Mouse (Mus musculus): ENCODE measurements around the gene Palm. TPM values are rescaled to one million over a fixed set of nuclear protein-coding genes. Genes with fewer than 3 reads are reported as not detected.

Palm gene
- polyA plus RNA-seq, 1 experiment from 2014 or later = 132 TPM

Small RNA genes lying within 50 kb of the gene (microRNA-seq; reads per million reads assigned to microRNA genes)
- 0.54 reads per million for gene Mir6910

Other genes starting within 250 kb of the Palm start
- 77.4 and 82.6 TPM in 2 replicates for gene Mier2, start 238.4 kb upstream of the Palm start, polyA plus RNA-seq (2016; fragmentation: Nextera tagmentation; extraction: Ambion mirVana)
- not detected in 2 replicates for gene Theg, start 206.2 kb upstream of the Palm start, polyA plus RNA-seq (2016; fragmentation: Nextera tagmentation; extraction: Ambion mirVana)
- gene C2cd4c, start 179.5 kb upstream of the Palm start, polyA plus RNA-seq (2016; fragmentation: Nextera tagmentation; extraction: Ambion mirVana) = 0.03 TPM in 1 of 2 replicates, not detected in the other
- gene Shc2, start 155.7 kb upstream of the Palm start, polyA plus RNA-seq (2016; fragmentation: Nextera tagmentation; extraction: Ambion mirVana) = 26.2 and 27.2 TPM in 2 replicates
- not detected in 2 replicates for gene Odf3l2, start 147.8 kb upstream of the Palm start, polyA plus RNA-seq (2016; fragmentation: Nextera tagmentation; extraction: Ambion mirVana)
- gene Madcam1, start 129.0 kb upstream of the Palm start, polyA plus RNA-seq (2016; fragmentation: Nextera tagmentation; extraction: Ambion mirVana) = 6.7 and 8.4 TPM in 2 replicates
- 66.1 and 68.6 TPM in 2 replicates for gene Tpgs1, start 124.2 kb upstream of the Palm start, polyA plus RNA-seq (2016; fragmentation: Nextera tagmentation; extraction: Ambion mirVana)
- 137 and 146 TPM in 2 replicates for gene Cdc34, start 111.4 kb upstream of the Palm start, polyA plus RNA-seq (2016; fragmentation: Nextera tagmentation; extraction: Ambion mirVana)
- 0.55 and 1.5 TPM in 2 replicates for gene Gzmm, start 104.6 kb upstream of the Palm start, polyA plus RNA-seq (2016; fragmentation: Nextera tagmentation; extraction: Ambion mirVana)
- 689 and 691 TPM in 2 replicates for gene Bsg, start 89.1 kb upstream of the Palm start, polyA plus RNA-seq (2016; fragmentation: Nextera tagmentation; extraction: Ambion mirVana)
- gene Hcn2, start 76.9 kb upstream of the Palm start, polyA plus RNA-seq (2016; fragmentation: Nextera tagmentation; extraction: Ambion mirVana) = 0.06 and 0.08 TPM in 2 replicates
- 49.6 and 54.0 TPM in 2 replicates for gene Polrmt, start 47.0 kb upstream of the Palm start, polyA plus RNA-seq (2016; fragmentation: Nextera tagmentation; extraction: Ambion mirVana)
- 0.33 and 0.65 TPM in 2 replicates for gene Fgf22, start 38.5 kb upstream of the Palm start, polyA plus RNA-seq (2016; fragmentation: Nextera tagmentation; extraction: Ambion mirVana)
- gene Rnf126, start 26.6 kb upstream of the Palm start, polyA plus RNA-seq (2016; fragmentation: Nextera tagmentation; extraction: Ambion mirVana) = 109 and 111 TPM in 2 replicates
- 3.5 and 3.7 TPM in 2 replicates for gene Fstl3, start 16.3 kb upstream of the Palm start, polyA plus RNA-seq (2016; fragmentation: Nextera tagmentation; extraction: Ambion mirVana)
- 0.06 TPM in 1 of 2 replicates, not detected in the other for gene Prss57, start 2.6 kb upstream of the Palm start, polyA plus RNA-seq (2016; fragmentation: Nextera tagmentation; extraction: Ambion mirVana)
- gene Misp, start 27.4 kb downstream of the Palm start, polyA plus RNA-seq (2016; fragmentation: Nextera tagmentation; extraction: Ambion mirVana) = 2.0 and 3.1 TPM in 2 replicates
- gene Ptbp1, start 60.9 kb downstream of the Palm start, polyA plus RNA-seq (2016; fragmentation: Nextera tagmentation; extraction: Ambion mirVana) = 352 and 363 TPM in 2 replicates
- 10.1 and 11.3 TPM in 2 replicates for gene Prtn3, start 80.9 kb downstream of the Palm start, polyA plus RNA-seq (2016; fragmentation: Nextera tagmentation; extraction: Ambion mirVana)
- gene Plppr3, start 81.1 kb downstream of the Palm start, polyA plus RNA-seq (2016; fragmentation: Nextera tagmentation; extraction: Ambion mirVana) = 169 and 181 TPM in 2 replicates
- gene Elane, start 92.7 kb downstream of the Palm start, polyA plus RNA-seq (2016; fragmentation: Nextera tagmentation; extraction: Ambion mirVana) = 0.33 and 0.55 TPM in 2 replicates
- gene Cfd, start 97.3 kb downstream of the Palm start, polyA plus RNA-seq (2016; fragmentation: Nextera tagmentation; extraction: Ambion mirVana) = not detected in 2 replicates
- gene Med16, start 115.4 kb downstream of the Palm start, polyA plus RNA-seq (2016; fragmentation: Nextera tagmentation; extraction: Ambion mirVana) = 60.4 and 60.9 TPM in 2 replicates
- 5.0 and 18.8 TPM in 2 replicates for gene Gm26602, start 117.3 kb downstream of the Palm start, polyA plus RNA-seq (2016; fragmentation: Nextera tagmentation; extraction: Ambion mirVana)
- gene Kiss1r, start 123.4 kb downstream of the Palm start, polyA plus RNA-seq (2016; fragmentation: Nextera tagmentation; extraction: Ambion mirVana) = 0.85 and 1.4 TPM in 2 replicates
- gene R3hdm4, start 127.6 kb downstream of the Palm start, polyA plus RNA-seq (2016; fragmentation: Nextera tagmentation; extraction: Ambion mirVana) = 159 and 166 TPM in 2 replicates
- gene Arid3a, start 133.5 kb downstream of the Palm start, polyA plus RNA-seq (2016; fragmentation: Nextera tagmentation; extraction: Ambion mirVana) = 4.9 and 6.6 TPM in 2 replicates
- gene Wdr18, start 166.6 kb downstream of the Palm start, polyA plus RNA-seq (2016; fragmentation: Nextera tagmentation; extraction: Ambion mirVana) = 118 and 120 TPM in 2 replicates
- 0.50 and 0.92 TPM in 2 replicates for gene Grin3b, start 177.1 kb downstream of the Palm start, polyA plus RNA-seq (2016; fragmentation: Nextera tagmentation; extraction: Ambion mirVana)
- gene Tmem259, start 190.8 kb downstream of the Palm start, polyA plus RNA-seq (2016; fragmentation: Nextera tagmentation; extraction: Ambion mirVana) = 24.3 and 25.9 TPM in 2 replicates
- gene Cnn2, start 195.0 kb downstream of the Palm start, polyA plus RNA-seq (2016; fragmentation: Nextera tagmentation; extraction: Ambion mirVana) = 311 and 313 TPM in 2 replicates
- 2.6 and 3.9 TPM in 2 replicates for gene Abca7, start 202.9 kb downstream of the Palm start, polyA plus RNA-seq (2016; fragmentation: Nextera tagmentation; extraction: Ambion mirVana)
- gene Arhgap45, start 223.1 kb downstream of the Palm start, polyA plus RNA-seq (2016; fragmentation: Nextera tagmentation; extraction: Ambion mirVana) = 7.1 and 8.1 TPM in 2 replicates
- gene Polr2e, start 246.2 kb downstream of the Palm start, polyA plus RNA-seq (2016; fragmentation: Nextera tagmentation; extraction: Ambion mirVana) = 227 and 245 TPM in 2 replicates